Mouse (Mus musculus) liver, adult (tissue): Measurements from ENCODE around the gene Naa38.
"Not testable (repeated sequence)": the region's sequence is repeated elsewhere in the genome, so short reads cannot be mapped to it uniquely, and the experiment has no call there.

Source experiments
- GATA4 ChIP-seq: IDR thresholded peaks from 2 replicates; pipeline ENCODE4 v1.6.1; 2014; ENCODE audit warnings: mild to moderate bottlenecking, low read length; ENCODE audit not compliant: insufficient replicate concordance

Naa38 gene

DNA sequence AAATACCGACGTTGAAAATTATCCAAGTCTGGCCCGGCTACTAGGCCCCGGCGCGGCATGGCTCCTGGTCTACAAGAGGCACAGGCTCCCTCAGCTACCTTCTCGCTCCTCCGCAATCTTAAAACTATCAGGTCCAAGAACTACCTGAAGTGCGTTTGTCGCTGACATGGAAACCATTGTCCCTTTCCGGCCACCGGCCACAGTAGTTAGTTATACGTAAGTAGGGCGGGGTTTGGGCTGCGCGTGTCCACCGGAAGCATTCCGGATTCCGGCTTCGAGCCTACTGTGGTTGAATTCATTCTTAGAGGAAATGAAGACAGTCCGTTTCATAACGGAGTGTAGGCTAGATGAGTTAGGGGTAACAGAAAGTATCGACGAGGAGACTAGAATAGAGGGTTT lies at the start of gene Naa38, which contains the start of gene Cyb5d1:
Naa38 (plus strand) TSS at position 253 of the 399 bp plus-strand sequence.
Cyb5d1 (minus strand) TSS at position 397 of the 399 bp plus-strand sequence.
- not testable (repeated sequence) for TF ChIP-seq GATA4

GRCm38 (mm10) chr11:69346441-69346840 lies 48.8 kb upstream of the Naa38 start:
- no peak for TF ChIP-seq GATA4

DNA sequence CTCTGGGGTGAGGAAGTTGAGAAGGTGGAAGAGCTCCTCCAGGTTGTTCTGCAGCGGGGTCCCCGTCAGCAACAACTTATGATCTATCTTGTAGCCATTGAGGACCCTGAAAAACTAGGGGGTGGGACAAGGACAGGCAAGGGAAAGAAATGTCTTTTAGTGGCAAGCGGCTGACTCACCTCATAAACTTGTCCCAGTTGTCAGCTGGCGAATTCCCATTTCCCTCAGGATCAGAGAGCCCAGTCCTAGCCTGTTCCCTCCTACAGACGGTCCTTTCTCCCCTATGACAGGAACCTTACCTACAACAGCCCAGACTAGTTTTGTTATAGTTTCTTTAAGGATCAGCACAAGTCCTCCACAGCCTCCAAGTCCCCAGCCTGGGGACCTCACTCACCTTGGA lies 38.7 kb upstream of the Naa38 start:
- no peak for TF ChIP-seq GATA4

DNA sequence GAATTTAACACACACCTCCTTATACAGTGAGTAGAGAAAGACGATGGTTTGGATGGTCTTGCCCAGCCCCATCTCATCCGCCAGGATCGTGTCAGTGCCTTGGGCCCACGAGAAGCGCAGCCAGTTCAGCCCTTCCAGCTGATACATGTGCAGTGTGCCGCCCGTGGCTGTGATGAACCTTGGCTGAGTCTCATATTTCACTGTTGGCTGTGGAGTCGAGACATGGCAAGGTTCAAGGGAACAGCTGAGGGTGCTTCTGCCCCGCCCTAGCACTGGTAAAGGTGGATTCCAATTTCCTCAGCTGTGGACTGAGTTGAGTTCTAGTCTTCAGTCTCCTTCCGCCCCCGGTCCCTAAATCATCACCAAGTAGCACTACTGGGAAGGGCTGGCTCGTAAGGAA lies 37.6 kb upstream of the Naa38 start:
- TF ChIP-seq GATA4: no peak

DNA sequence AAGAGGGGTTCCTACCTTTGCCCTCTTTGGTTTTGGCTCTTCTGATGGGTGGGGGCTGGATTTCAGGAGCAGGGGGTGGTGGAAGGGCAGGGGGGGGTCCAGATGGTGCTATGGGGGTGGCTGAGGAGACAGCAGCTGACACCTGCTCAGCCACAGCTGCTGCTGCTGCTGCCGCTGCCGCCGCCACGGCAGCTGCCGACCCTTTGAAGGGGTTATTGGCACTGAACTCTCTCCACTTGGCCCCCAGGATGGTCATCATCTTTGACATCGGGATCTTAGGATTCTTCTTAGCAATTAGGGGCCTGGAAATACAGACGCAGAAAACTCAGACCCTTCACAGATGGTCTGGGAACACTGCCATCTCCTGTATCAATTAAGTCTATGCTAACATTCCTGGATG lies 33.3 kb upstream of the Naa38 start:
- no peak for TF ChIP-seq GATA4

- TF ChIP-seq GATA4: no peak
Measured at GRCm38 (mm10) chr11:69362479-69362878, 32.8 kb upstream of the Naa38 start.

DNA sequence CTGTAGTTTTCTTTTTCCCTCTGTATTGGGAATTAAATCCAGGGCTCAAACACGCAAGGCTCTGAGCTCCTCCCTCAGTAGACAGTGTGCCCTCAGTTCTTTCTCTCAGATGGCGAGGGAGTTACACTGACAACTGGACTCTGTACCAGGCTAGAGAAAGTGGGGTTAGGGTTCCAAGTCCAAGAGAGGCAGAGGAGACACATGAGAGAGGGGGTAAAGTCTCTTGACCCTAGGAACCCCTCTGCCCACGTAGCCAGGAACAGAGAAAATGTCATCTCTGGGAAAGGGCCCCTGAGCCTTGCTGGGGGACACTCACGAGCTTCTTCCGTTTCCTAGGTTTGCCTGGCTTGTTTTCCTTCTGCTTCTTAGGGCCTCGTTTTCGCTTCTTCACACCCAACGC lies 30.9 kb upstream of the Naa38 start:
- no peak for TF ChIP-seq GATA4

GRCm38 (mm10) chr11:69364910-69365309 lies 30.4 kb upstream of the Naa38 start:
- TF ChIP-seq GATA4: no peak

GRCm38 (mm10) chr11:69365722-69366121 lies 29.6 kb upstream of the Naa38 start:
- TF ChIP-seq GATA4: no peak

- peak; percentile 93 for TF ChIP-seq GATA4
Measured at GRCm38 (mm10) chr11:69366157-69366854, 29.0 kb upstream of the Naa38 start.

DNA sequence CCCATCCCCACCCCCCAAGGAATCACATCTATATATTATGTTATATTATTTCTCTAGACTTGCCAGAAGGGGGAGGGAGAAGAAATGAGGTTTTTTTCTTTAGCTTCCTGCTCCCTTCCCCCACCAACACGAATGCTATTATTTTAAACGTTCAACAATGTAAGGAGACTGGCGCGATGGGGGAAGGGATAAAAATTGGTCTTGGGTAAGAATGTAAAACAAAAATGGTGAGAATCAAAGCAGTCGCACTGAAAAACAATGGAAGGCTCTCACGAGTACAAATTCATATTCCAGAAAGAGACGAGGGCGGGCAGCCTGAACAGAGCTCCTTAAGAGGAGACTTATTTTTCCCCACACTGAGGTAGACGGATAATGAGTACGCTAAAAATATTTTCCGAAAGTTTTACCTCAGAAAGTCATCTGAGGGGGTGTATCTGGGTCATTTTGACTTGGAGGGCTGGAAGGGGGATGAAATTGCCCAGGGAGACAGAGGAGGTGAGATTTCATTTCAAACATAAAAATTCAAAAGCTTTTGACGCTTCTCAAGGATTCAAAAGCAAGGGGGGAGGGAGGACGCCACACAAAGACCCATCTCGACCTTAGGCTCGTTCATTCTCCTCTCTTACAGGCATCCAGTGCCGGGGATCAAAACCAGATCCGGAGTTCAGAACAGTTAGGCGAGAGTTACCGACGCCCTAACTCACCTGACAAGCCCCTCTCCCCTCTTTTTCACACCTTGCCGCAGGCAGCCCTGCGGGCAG lies 28.3 kb upstream of the Naa38 start:
- no peak for TF ChIP-seq GATA4

GRCm38 (mm10) chr11:69367616-69368355 lies 27.5 kb upstream of the Naa38 start:
- TF ChIP-seq GATA4: no peak

DNA sequence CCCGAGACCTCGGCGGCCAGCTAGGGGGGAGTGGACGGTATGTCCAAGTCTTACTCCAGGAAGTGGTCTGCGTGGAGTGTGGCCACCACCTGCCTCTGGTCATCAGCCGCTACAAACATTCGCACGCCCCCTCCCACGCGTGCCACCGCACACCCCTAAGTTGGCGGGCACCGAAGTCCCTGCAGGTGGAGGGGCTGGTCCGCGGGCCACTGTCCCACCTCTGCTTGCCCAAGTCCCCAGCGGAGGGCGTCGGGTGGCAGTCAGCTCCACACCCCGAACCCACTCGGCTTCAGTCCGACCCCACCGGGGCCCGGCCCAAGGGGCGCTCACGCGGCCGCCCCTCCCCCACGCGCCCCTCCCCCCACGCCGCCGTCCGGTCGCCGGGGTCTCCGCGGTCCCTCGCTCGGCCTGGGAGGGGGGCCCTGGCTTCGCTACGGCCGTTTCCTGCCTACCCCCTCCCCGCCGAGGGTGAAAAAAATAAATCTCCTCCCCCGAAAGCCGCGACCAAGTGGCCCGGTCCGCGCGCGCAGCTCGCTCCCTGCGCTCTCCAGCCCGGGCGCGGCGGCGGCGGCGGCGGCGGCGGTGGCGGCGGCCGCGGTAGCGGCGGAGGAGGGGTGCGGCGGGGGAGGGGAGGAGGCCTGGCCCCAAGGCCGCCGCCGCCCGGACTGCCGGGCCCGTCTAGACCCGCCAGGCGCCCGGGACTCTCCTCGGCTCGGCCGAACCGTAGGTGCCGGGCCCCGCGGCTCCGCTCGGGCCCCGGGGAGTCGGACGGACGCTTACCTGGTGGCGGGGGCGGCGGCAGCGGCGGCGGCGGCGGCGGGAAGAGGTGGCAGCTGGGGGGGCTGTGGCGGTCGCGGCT lies 26.7 kb upstream of the Naa38 start:
- TF ChIP-seq GATA4: no peak

GRCm38 (mm10) chr11:69369215-69369989 lies 25.9 kb upstream of the Naa38 start, which contains the start of gene Chd3:
TSS of gene Chd3 (minus strand) at chr11:69369406.
- TF ChIP-seq GATA4: no peak

DNA sequence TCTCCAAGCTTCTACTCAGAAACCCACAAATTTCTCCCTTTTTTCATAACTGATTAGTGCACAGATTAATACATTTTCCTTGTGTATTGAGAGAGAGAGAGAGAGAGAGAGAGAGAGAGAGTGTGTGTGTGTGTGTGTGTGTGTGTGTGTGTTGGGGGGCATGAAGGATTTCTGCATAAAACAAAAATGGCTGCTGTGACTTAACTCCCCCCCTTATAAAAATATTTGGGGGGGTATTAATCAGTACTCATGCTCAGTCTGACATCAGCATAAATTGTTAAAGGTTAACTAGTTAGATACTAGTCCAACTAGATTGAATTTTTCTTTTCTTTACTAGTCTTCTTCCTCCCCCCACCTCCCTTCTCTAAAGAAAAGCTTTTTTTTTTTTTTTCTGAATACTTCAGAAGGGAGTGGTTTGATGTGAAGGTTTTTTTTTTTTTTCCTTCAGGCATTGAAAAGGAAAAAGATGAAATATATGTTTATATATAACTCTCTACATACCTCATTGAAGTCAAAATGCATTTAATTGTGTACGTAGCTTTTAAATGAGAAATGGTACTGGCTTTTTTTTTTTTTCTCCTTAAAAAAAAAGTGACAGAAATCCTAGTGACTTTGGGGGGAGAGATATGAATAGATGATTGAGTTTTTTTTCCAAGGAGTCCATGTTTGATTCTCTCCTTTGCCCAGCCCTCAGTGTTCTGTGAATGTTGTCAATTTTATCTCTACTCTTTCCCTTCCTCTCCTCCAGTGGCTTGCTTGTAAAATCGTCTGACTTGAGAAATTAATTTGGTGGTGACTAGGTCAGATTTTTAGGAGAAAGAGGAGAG lies 25.1 kb upstream of the Naa38 start:
- TF ChIP-seq GATA4: no peak
